ENCODE assay signal across 1 mouse cellular context in the genomic region with DNA sequence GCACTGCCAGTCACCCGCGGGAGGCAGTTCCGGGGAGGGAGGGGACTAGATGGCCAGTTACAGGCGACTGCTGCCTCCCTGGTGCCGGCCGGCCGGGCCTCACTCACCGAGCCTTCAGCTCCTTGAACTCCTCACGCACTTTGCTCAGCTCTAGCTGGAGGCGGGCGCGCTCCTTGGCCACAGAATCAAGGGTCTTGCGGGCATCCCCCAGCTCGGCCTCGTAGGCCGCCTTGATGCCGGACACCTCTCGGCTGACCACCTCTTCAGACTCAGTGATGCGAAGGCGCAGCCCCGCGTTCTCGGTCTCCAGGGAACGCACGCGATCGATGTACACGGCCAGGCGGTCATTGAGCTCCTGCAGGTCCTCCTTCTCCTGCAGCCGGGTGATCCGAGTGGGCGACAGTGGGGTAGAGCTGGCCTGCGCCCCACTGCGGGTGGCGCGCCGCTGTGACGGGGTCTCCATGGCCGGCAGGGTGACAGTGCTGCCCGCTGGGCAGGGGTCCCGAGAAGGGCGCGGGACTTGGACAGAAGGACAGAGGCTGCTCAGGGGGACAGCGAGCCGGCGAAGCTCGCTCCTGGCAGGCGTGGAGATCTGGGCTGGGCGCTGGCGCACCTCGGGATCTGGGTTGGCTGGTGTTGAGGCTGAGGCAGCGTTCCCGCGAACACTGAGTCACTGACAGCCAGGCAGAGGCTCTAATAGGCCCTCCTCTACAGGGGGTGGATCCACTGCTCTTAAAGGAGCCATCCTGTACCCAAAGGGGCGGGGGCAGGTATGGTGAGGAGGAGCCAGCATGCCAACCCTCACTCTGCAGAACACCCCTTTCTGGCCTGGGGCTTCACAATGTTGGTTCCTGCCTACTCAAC.
TF ChIP-seq lines count a peak whose summit lies in the region.

No protein-coding gene starts in this region.

TF ChIP-seq in myocyte, 11 proteins besides CTCF, POLR2A, EP300 and RAD21:
- TF ChIP-seq MYOD1 (IDR thresholded peaks at IDR 0.05; ENCODE audit: control insufficient read depth in 1 of 3, insufficient read length in 2 of 3, low read depth in 2 of 3): no peak
- peak; percentile 100 for TF ChIP-seq POLR2AphosphoS2 (IDR thresholded peaks at IDR 0.05; ENCODE audit: insufficient read length, low read depth)
- no peak for TF ChIP-seq CEBPB (IDR thresholded peaks at IDR 0.05; ENCODE audit: insufficient read depth, poor library complexity, severe bottlenecking)
- no peak for TF ChIP-seq USF1 (IDR thresholded peaks at IDR 0.05; ENCODE audit: low read depth)
- no peak for TF ChIP-seq TCF12 (IDR thresholded peaks at IDR 0.05; ENCODE audit: insufficient read depth, poor library complexity, severe bottlenecking)
- no peak for TF ChIP-seq TCF3 (IDR thresholded peaks at IDR 0.05; ENCODE audit: insufficient read length, low read depth)
- no peak for TF ChIP-seq MAX (IDR thresholded peaks at IDR 0.05; ENCODE audit: low read depth)
- peak; percentile 67 for TF ChIP-seq SRF (IDR thresholded peaks at IDR 0.05; ENCODE audit: control insufficient read depth, insufficient read length, low read depth)
- TF ChIP-seq REST (IDR thresholded peaks at IDR 0.05; ENCODE audit: insufficient read depth, insufficient read length): peak; percentile 61
- peak; percentile 49 for TF ChIP-seq E2F4 (IDR thresholded peaks at IDR 0.05; ENCODE audit: insufficient read depth)
- peak in 1 of 3 experiments; percentile 9 for TF ChIP-seq MYOG (IDR thresholded peaks at IDR 0.05; ENCODE audit: control insufficient read depth in 1 of 3, insufficient read depth in 1 of 3, insufficient read length in 2 of 3, low read depth in 2 of 3)
TF ChIP-seq in myocyte: peak in this region for 5.
